Mouse (Mus musculus) heart, adult 18-20 months (tissue): ENCODE results near the gene Hist2h4. TPM values are rescaled to one million over a fixed set of nuclear protein-coding genes. Genes with fewer than 3 reads are reported as not detected.
A peak's percentile ranks its signal among the peaks of the same experiment; 100 is the strongest.
"Not testable (repeated sequence)": the region's sequence is repeated elsewhere in the genome, so short reads cannot be mapped to it uniquely, and the experiment has no call there.

Source experiments
- DNase-seq, 2 experiments: peaks; one replicate each; pipeline ENCODE4 v3.0.0; 2021 to 2022; ENCODE audit warnings: mixed read lengths in 1 of 2
- microRNA-seq, 2 experiments: library from miRNA; unstranded; fragments of <30 nt; microRNA quantifications; one replicate each; pipeline ENCODE4 v1.2.0; 2022
- total RNA-seq, 2 experiments: library from RNA; stranded (reverse); gene quantifications; 2 replicates each; pipeline ENCODE4 v1.2.3; 2021

Gene Hist2h4
- total RNA-seq, 2 experiments from 2014 or later, result 12.0 to 13.7 TPM

GRCm38 (mm10) chr3:96222774-96223173 lies 40.3 kb downstream of the Hist2h4 start:
- no peak for DNase-seq

- DNase-seq, result no peak
Observed at GRCm38 (mm10) chr3:96221640-96222038, 41.5 kb downstream of the Hist2h4 start.

- peak; percentile 94 to 96 for DNase-seq
Observed at GRCm38 (mm10) chr3:96220765-96221639, 42.1 kb downstream of the Hist2h4 start, which contains the start of the genes Hist2h2ac and Hist2h2be. Gene Hist2h2ac (minus strand): TSS chr3:96220880. Gene Hist2h2be (plus strand): TSS chr3:96221119.

GRCm38 (mm10) chr3:96220131-96220764 lies 42.9 kb downstream of the Hist2h4 start:
- DNase-seq, result not testable (repeated sequence)

GRCm38 (mm10) chr3:96219661-96220130 lies 43.4 kb downstream of the Hist2h4 start, which contains the start of the genes Bola1 and Hist2h2ab:
Gene Bola1 (minus strand): TSS chr3:96219709.
Gene Hist2h2ab (plus strand): TSS chr3:96219865.
- peak; percentile 88 to 89 for DNase-seq

- DNase-seq, result peak; percentile 42 to 66
Observed at GRCm38 (mm10) chr3:96219191-96219641, 43.9 kb downstream of the Hist2h4 start.

Small RNA genes within 50 kb of the gene (microRNA-seq; reads per million reads assigned to microRNA genes)
- gene Gm44492 (0 reads per million in 2 experiments), gene Gm47311 (0 reads per million in 2 experiments), gene Gm47313 (0 reads per million in 2 experiments)

Other genes starting within 250 kb of the Hist2h4 start
- 10 to 100 TPM; 22.5 to 27.1 TPM for gene Vps45, start 204.8 kb downstream of the Hist2h4 start, total RNA-seq
- gene Otud7b, start 158.8 kb downstream of the Hist2h4 start, total RNA-seq, result 10 to 100 TPM; 50.3 to 57.4 TPM
- 1 to 10 TPM; 1.7 to 3.4 TPM for gene Mtmr11, start 101.3 kb downstream of the Hist2h4 start, total RNA-seq
- gene Sf3b4, start 91.0 kb downstream of the Hist2h4 start, total RNA-seq, result 10 to 100 TPM; 15.4 to 18.7 TPM
- 1 to 10 TPM; 1.8 to 2.1 TPM for gene Sv2a, start 82.2 kb downstream of the Hist2h4 start, total RNA-seq
- 10 to 100 TPM; 28.1 to 34.4 TPM for gene Bola1, start 43.6 kb downstream of the Hist2h4 start, total RNA-seq
- 1 to 10 TPM; 1.8 to 1.9 TPM for gene Hist2h2ab, start 43.4 kb downstream of the Hist2h4 start, total RNA-seq
- gene Hist2h2ac, start 42.4 kb downstream of the Hist2h4 start, total RNA-seq, result 10 to 100 TPM; 18.4 to 22.1 TPM
- gene Hist2h2be, start 42.2 kb downstream of the Hist2h4 start, total RNA-seq, result 1 to 10 TPM; 7.9 to 8.4 TPM
- gene Hist2h3c2, start 24.2 kb downstream of the Hist2h4 start, total RNA-seq, result 1 to 10 TPM; 4.0 to 9.0 TPM
- gene Hist2h2aa2, start 23.0 kb downstream of the Hist2h4 start, total RNA-seq, result 100 to 1,000 TPM; 189 to 197 TPM
- 10 to 100 TPM in 1 of 2 experiments, 1 to 10 TPM in 1; 9.3 to 14.7 TPM for gene Hist2h2aa1, start 17.8 kb downstream of the Hist2h4 start, total RNA-seq
- gene Hist2h3c1, start 16.6 kb downstream of the Hist2h4 start, total RNA-seq, result not detected
- gene Hist2h3b, start 5.3 kb upstream of the Hist2h4 start, total RNA-seq, result 10 to 100 TPM; 16.8 to 21.7 TPM
- 10 to 100 TPM; 30.7 to 37.2 TPM for gene Hist2h2bb, start 6.4 kb upstream of the Hist2h4 start, total RNA-seq
- 1 to 10 TPM in 1 of 2 experiments, under 1 TPM in 1; 0.39 to 1.1 TPM for gene Fcgr1, start 30.7 kb upstream of the Hist2h4 start, total RNA-seq
- gene BC107364, start 189.0 kb upstream of the Hist2h4 start, total RNA-seq, result not detected